Mouse (Mus musculus): ENCODE measurements at regions not wholly inside any gene's neighbourhood (a gene's known extent, or its start where the extent isn't known, plus 50 kb on each side); places are given as distances from the start of the nearest gene placed in this dataset.

GRCm38 (mm10) chr2:147926861-147927260 lies 119.9 kb downstream of the Foxa2 start:
- DNase-seq = no peak

- DNase-seq = no peak
Measured at GRCm38 (mm10) chr2:147907341-147907740, 139.4 kb downstream of the Foxa2 start.

- no peak for DNase-seq
Measured at GRCm38 (mm10) chr2:147905759-147906740, 140.7 kb downstream of the Foxa2 start.

GRCm38 (mm10) chr2:147905118-147905517 lies 141.7 kb downstream of the Foxa2 start:
- DNase-seq = no peak

GRCm38 (mm10) chr2:147899236-147899635 lies 147.5 kb downstream of the Foxa2 start:
- no peak for DNase-seq

GRCm38 (mm10) chr2:147895691-147896090 lies 151.1 kb downstream of the Foxa2 start:
- peak; percentile 69 for DNase-seq

GRCm38 (mm10) chr2:147894213-147894612 lies 152.6 kb downstream of the Foxa2 start:
- DNase-seq = no peak

- no peak for DNase-seq
Measured at GRCm38 (mm10) chr2:147886191-147886590, 160.6 kb downstream of the Foxa2 start.

- DNase-seq = no peak
Measured at GRCm38 (mm10) chr2:147877907-147878306, 168.9 kb downstream of the Foxa2 start.

- DNase-seq = no peak
Measured at GRCm38 (mm10) chr2:147877543-147877904, 169.2 kb downstream of the Foxa2 start.

- peak; percentile 6 for DNase-seq
Measured at GRCm38 (mm10) chr2:147876708-147877542, 169.8 kb downstream of the Foxa2 start.

- DNase-seq = no peak
Measured at GRCm38 (mm10) chr2:147872972-147873371, 173.8 kb downstream of the Foxa2 start.

GRCm38 (mm10) chr2:147851186-147851802 lies 195.5 kb downstream of the Foxa2 start:
- no peak for DNase-seq

GRCm38 (mm10) chr2:147846968-147847749 lies 199.6 kb downstream of the Foxa2 start:
- peak; percentile 40 for DNase-seq

- no peak for DNase-seq
Measured at GRCm38 (mm10) chr2:147845256-147845655, 201.5 kb downstream of the Foxa2 start.

GRCm38 (mm10) chr2:147840936-147841335 lies 205.8 kb downstream of the Foxa2 start:
- no peak for DNase-seq

GRCm38 (mm10) chr2:147838613-147839012 lies 208.2 kb downstream of the Foxa2 start:
- no peak for DNase-seq

- DNase-seq = no peak
Measured at GRCm38 (mm10) chr2:147830551-147830950, 216.2 kb downstream of the Foxa2 start.

- no peak for DNase-seq
Measured at GRCm38 (mm10) chr2:147816951-147817350, 229.8 kb downstream of the Foxa2 start.

GRCm38 (mm10) chr2:147814231-147814630 lies 232.5 kb downstream of the Foxa2 start:
- no peak for DNase-seq

GRCm38 (mm10) chr2:147813516-147813915 lies 233.3 kb downstream of the Foxa2 start:
- no peak for DNase-seq
